8 mouse cellular contexts compared by ENCODE assay signal in genomic region chr4:43010161-43011038, GRCm38 (mm10). TPM values are rescaled to one million over a fixed set of nuclear protein-coding genes. Genes with fewer than 3 reads are reported as not detected.
DNase-seq lines count a peak whose midpoint lies in the region; ATAC-seq lines count a peak whose summit lies in the region.

Gene Fancg, minus strand, starts transcription at chr4:43010506.

- H3K4me2 ChIP-seq in hindbrain, embryonic 14.5 days (replicated peaks), result peak within 1 kb of the TSS; percentile 62

- H3K4me3 ChIP-seq in hindbrain, embryonic 14.5 days (replicated peaks; ENCODE audit: low read length), result peak within 1 kb of the TSS; percentile 68

- no peak within 1 kb of the TSS for H3K27ac ChIP-seq in hindbrain, embryonic 14.5 days

- no peaks in the 10 kb centered on the region; the same call in 1 of the 2 replicates for H3K36me3 ChIP-seq in hindbrain, embryonic 14.5 days (replicated peaks; ENCODE audit: control insufficient read depth, insufficient read depth)

- H3K27me3 ChIP-seq in hindbrain, embryonic 14.5 days (ENCODE audit: control insufficient read depth, insufficient read depth, low read length), result no peaks in the 10 kb centered on the region

- no peaks in the 10 kb centered on the region for H3K9me3 ChIP-seq in hindbrain, embryonic 14.5 days (ENCODE audit: control insufficient read depth, low read length)

- ATAC-seq in hindbrain, embryonic 14.5 days (ENCODE audit: low FRiP score), result peak; percentile 94

- peaks cover 9% of the 10 kb centered on the region for H3K4me1 ChIP-seq in hindbrain, embryonic 14.5 days (replicated peaks; ENCODE audit: control insufficient read depth, insufficient read depth, low read length)

- DNase-seq in ZHBTc4 (ENCODE audit: low read depth, low spot score), result peak; percentile 87
- peak; percentile 79 for DNase-seq in cerebellum, postnatal 36 days
- DNase-seq in frontal cortex, postnatal 36 days (ENCODE audit: low spot score in 2 of 2), result peak; percentile 85 to 88
- peak; percentile 79 for DNase-seq in hindbrain, embryonic 14.5 days (ENCODE audit: low spot score)
- peak; percentile 85 for DNase-seq in layer of hippocampus, postnatal 36 days
- peak; percentile 92 for DNase-seq in lung, postnatal 36 days
- peak; percentile 91 for DNase-seq in retina, postnatal 1 day
- DNase-seq in thymus, postnatal 4 days, result peak; percentile 89

- H3K9ac ChIP-seq in hindbrain, embryonic 14.5 days, result peak within 1 kb of the TSS; percentile 56

- 2% methylated on average over 37 of the region's 37 CpGs for WGBS in hindbrain, embryonic 14.5 days

RNA-seq across cellular contexts. Expression of gene Fancg, which starts in this region (rescaled TPM):
- 15.6 and 20.1 TPM in 2 replicates for polyA plus RNA-seq in hindbrain, embryonic 14.5 days (2014; fragmentation: Nextera tagmentation; extraction: Ambion mirVana)
- 1 to 10 TPM; 8.3 to 8.9 TPM for total RNA-seq in layer of hippocampus, postnatal 36 days (2021)
